Mouse (Mus musculus): ENCODE results near the gene Mrps26. TPM values are rescaled to one million over a fixed set of nuclear protein-coding genes. Genes with fewer than 3 reads are reported as not detected.

Gene Mrps26
- polyA plus RNA-seq, 1 experiment from 2014 or later, result 103 TPM

DNA sequence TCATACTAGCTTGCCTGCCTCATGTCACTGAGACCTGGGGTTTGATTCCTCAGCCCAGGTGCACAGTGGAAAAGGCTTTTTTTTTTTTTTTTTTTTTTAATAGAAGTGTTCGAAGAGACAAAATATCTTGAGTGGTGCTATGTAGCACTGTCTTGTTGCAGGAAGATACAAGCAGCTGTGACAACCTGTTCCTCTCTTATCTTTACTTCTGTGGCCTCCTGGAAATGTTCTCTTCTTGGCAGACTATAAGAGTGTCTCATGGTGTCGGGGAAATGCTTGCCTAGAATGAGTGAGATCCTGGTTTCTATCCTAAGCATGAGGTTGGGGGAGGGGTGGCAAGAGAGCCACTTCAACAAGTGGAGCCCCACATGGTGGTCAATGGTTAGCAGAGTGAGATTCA is 24.8 kb downstream of the Mrps26 start:
- no peak for TF ChIP-seq CTCF (IDR thresholded peaks at IDR 0.05; ENCODE audit: low read depth)
- H3K27ac ChIP-seq, result no peak overlapping the region
- no peaks in the 10 kb centered on the region for H3K9me3 ChIP-seq (replicated peaks; ENCODE audit: low read length)
- no peak overlapping the region for H3K4me3 ChIP-seq (replicated peaks; ENCODE audit: low read depth, low read length)
- no peaks in the 10 kb centered on the region for H3K27me3 ChIP-seq (ENCODE audit: insufficient read depth, low read length)
- DNase-seq (ENCODE audit: low spot score) (no peak), ATAC-seq (replicated peaks; ENCODE audit: low FRiP score, low read depth) (no peak)
- H3K9ac ChIP-seq (ENCODE audit: low read depth, low read length), result no peak overlapping the region
- no peak overlapping the region for H3K4me2 ChIP-seq (ENCODE audit: low read length)
- no peaks in the 10 kb centered on the region for H3K4me1 ChIP-seq (replicated peaks; ENCODE audit: insufficient read depth, low read length)
- 82% methylated on average over 2 of the region's 2 CpGs for WGBS
- peaks cover 9% of the 10 kb centered on the region for H3K36me3 ChIP-seq (ENCODE audit: insufficient read depth, low read length)

DNA sequence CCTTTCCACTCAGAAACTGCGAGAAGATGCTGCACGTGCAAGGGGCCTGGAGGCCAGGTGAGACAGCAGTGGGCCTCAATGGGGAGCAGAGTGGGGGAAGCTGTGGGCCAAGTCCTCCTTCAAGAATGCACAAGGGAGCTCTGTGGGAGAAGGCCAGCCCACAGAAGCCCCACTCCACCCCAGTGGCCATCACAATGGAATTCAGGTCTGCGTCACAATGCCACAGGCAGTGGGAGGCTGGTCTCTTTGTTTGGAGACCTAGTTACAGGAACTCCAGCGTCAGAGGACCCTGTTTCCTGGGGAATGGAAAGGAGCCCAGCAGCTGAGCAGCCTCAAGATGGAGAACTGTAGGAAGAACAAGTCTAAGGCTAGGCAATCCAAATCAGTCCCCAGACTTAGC is 25.6 kb downstream of the Mrps26 start:
- no peak overlapping the region for H3K4me3 ChIP-seq (replicated peaks; ENCODE audit: low read depth, low read length)
- 68% methylated on average over 4 of the region's 4 CpGs for WGBS
- H3K27ac ChIP-seq, result no peak overlapping the region
- no peak for ATAC-seq (replicated peaks; ENCODE audit: low FRiP score, low read depth)
- peaks cover 9% of the 10 kb centered on the region for H3K36me3 ChIP-seq (ENCODE audit: insufficient read depth, low read length)
- H3K4me1 ChIP-seq (replicated peaks; ENCODE audit: insufficient read depth, low read length), result no peaks in the 10 kb centered on the region
- no peak overlapping the region for H3K4me2 ChIP-seq (ENCODE audit: low read length)
- TF ChIP-seq CTCF (IDR thresholded peaks at IDR 0.05; ENCODE audit: low read depth), result no peak
- H3K9me3 ChIP-seq (replicated peaks; ENCODE audit: low read length), result no peaks in the 10 kb centered on the region
- DNase-seq (ENCODE audit: low spot score), result no peak
- no peak overlapping the region for H3K9ac ChIP-seq (ENCODE audit: low read depth, low read length)
- H3K27me3 ChIP-seq (ENCODE audit: insufficient read depth, low read length), result no peaks in the 10 kb centered on the region

DNA sequence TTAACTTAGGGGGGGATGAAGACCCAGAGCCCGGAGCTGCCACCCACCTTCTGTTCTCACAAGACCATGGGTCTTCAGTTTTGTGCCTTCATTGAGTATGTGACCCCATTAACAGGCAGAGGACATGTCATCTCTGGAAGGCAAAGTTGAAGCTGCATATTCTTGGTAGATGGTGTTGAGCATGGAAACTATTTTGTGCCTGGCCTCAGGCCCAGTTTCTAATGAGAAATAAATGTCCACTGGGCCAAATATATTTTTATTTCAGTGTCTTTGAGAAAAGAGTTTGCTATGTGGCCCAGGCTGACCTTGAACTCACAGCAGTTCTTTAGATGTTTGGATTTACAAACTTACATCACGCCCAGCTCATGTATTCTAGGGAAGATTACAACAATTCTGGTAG is 26.2 kb downstream of the Mrps26 start:
- no peak for ATAC-seq (replicated peaks; ENCODE audit: low FRiP score, low read depth)
- WGBS, result 90% methylated on average over 2 of the region's 2 CpGs
- no peak overlapping the region for H3K4me2 ChIP-seq (ENCODE audit: low read length)
- no peaks in the 10 kb centered on the region for H3K27me3 ChIP-seq (ENCODE audit: insufficient read depth, low read length)
- peaks cover 9% of the 10 kb centered on the region for H3K36me3 ChIP-seq (ENCODE audit: insufficient read depth, low read length)
- H3K4me3 ChIP-seq (replicated peaks; ENCODE audit: low read depth, low read length), result no peak overlapping the region
- DNase-seq (ENCODE audit: low spot score), result no peak
- H3K9me3 ChIP-seq (replicated peaks; ENCODE audit: low read length), result no peaks in the 10 kb centered on the region
- H3K4me1 ChIP-seq (replicated peaks; ENCODE audit: insufficient read depth, low read length), result no peaks in the 10 kb centered on the region
- TF ChIP-seq CTCF (IDR thresholded peaks at IDR 0.05; ENCODE audit: low read depth), result no peak
- H3K27ac ChIP-seq, result no peak overlapping the region
- H3K9ac ChIP-seq (ENCODE audit: low read depth, low read length), result no peak overlapping the region

DNA sequence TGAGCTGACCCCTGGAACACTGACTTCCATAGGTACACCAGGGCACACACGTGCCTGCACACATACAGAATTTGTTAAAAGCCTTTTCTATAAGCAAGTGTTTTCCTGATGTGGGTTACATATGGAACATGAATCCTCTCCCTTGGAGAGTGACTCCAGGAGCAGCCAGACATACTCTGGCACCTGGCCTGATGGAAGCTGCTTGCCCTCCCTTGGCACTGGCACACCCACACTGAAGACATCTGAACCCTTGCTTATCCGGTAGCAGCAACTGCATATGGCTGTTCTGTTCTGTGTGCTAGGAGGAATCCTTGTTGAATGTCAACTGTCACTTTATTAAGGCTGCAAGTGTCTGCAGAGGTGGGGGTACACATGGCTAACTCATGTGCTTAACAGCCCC is 27.5 kb downstream of the Mrps26 start:
- no peak overlapping the region for H3K27ac ChIP-seq
- no peak overlapping the region for H3K4me3 ChIP-seq (replicated peaks; ENCODE audit: low read depth, low read length)
- ATAC-seq (replicated peaks; ENCODE audit: low FRiP score, low read depth), result no peak
- H3K9me3 ChIP-seq (replicated peaks; ENCODE audit: low read length), result no peaks in the 10 kb centered on the region
- H3K4me2 ChIP-seq (ENCODE audit: low read length), result no peak overlapping the region
- no peak for DNase-seq (ENCODE audit: low spot score)
- H3K9ac ChIP-seq (ENCODE audit: low read depth, low read length), result no peak overlapping the region
- H3K4me1 ChIP-seq (replicated peaks; ENCODE audit: insufficient read depth, low read length), result no peaks in the 10 kb centered on the region
- TF ChIP-seq CTCF (IDR thresholded peaks at IDR 0.05; ENCODE audit: low read depth), result no peak
- WGBS, result 80% methylated on average over 2 of the region's 2 CpGs
- H3K36me3 ChIP-seq (ENCODE audit: insufficient read depth, low read length), result peaks cover 12% of the 10 kb centered on the region
- H3K27me3 ChIP-seq (ENCODE audit: insufficient read depth, low read length), result no peaks in the 10 kb centered on the region

DNA sequence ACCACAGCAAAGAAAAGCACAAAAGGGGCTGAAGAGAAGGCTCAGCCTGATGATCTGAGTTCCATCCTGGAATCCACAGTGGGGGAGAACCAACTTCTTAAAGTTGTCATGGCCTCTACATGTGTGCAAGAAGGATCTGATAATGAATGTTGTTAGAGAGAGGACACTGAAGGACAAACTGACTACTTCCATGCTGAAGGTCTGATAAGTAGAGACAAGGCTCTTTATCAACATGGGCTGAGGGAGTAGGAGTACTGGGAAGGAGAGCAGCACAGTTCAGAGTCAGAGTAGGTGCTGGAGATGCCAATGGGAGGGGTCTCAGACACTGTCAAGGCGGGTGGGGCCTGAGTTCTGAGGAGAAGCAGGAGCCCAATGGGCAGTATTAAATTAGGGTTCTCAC is 32.1 kb downstream of the Mrps26 start:
- Histone ChIP-seq H3K9ac (ENCODE audit: low read depth, low read length) (no peak overlapping the region), H3K4me3 (replicated peaks; ENCODE audit: low read depth, low read length) (no peak overlapping the region), H3K27ac (no peak overlapping the region), H3K36me3 (ENCODE audit: insufficient read depth, low read length) (peaks cover 35% of the 10 kb centered on the region), H3K4me1 (replicated peaks; ENCODE audit: insufficient read depth, low read length) (no peaks in the 10 kb centered on the region), H3K27me3 (ENCODE audit: insufficient read depth, low read length) (no peaks in the 10 kb centered on the region), H3K9me3 (replicated peaks; ENCODE audit: low read length) (no peaks in the 10 kb centered on the region), H3K4me2 (ENCODE audit: low read length) (no peak overlapping the region)
- no peak for DNase-seq (ENCODE audit: low spot score)
- TF ChIP-seq CTCF (IDR thresholded peaks at IDR 0.05; ENCODE audit: low read depth), result no peak
- WGBS, result 91% methylated on average over 1 of the region's 1 CpGs
- no peak for ATAC-seq (replicated peaks; ENCODE audit: low FRiP score, low read depth)

DNA sequence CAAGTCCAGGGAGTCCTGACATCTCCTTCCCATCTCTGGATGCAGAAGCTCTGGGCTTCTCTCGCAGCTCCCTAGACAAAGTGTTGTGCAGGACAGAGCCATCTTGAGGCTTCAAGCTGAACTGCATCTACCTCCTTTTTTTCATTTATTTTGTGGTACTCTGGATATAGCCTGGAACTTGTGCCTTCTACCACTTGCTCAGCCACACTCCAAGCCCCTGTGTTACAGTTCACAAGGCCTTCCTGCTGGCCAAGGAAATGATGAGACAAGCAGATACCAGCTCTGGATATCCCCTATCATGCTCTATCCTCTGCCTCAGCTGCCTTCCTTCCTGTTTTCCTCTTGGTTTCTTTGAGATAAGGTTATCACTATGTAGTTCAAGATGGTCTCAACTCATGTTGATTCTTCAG is 34.1 kb downstream of the Mrps26 start:
- no peak overlapping the region for H3K4me3 ChIP-seq (replicated peaks; ENCODE audit: low read depth, low read length)
- ATAC-seq (replicated peaks; ENCODE audit: low FRiP score, low read depth) (no peak), DNase-seq (ENCODE audit: low spot score) (peak; percentile 78)
- no peaks in the 10 kb centered on the region for H3K9me3 ChIP-seq (replicated peaks; ENCODE audit: low read length)
- no peak overlapping the region for H3K4me2 ChIP-seq (ENCODE audit: low read length)
- no peak overlapping the region for H3K27ac ChIP-seq
- H3K36me3 ChIP-seq (ENCODE audit: insufficient read depth, low read length), result peaks cover 35% of the 10 kb centered on the region
- no peaks in the 10 kb centered on the region for H3K4me1 ChIP-seq (replicated peaks; ENCODE audit: insufficient read depth, low read length)
- WGBS, result 8% methylated on average over 1 of the region's 1 CpGs
- H3K9ac ChIP-seq (ENCODE audit: low read depth, low read length), result no peak overlapping the region
- TF ChIP-seq CTCF (IDR thresholded peaks at IDR 0.05; ENCODE audit: low read depth), result peak; percentile 73
- no peaks in the 10 kb centered on the region for H3K27me3 ChIP-seq (ENCODE audit: insufficient read depth, low read length)

DNA sequence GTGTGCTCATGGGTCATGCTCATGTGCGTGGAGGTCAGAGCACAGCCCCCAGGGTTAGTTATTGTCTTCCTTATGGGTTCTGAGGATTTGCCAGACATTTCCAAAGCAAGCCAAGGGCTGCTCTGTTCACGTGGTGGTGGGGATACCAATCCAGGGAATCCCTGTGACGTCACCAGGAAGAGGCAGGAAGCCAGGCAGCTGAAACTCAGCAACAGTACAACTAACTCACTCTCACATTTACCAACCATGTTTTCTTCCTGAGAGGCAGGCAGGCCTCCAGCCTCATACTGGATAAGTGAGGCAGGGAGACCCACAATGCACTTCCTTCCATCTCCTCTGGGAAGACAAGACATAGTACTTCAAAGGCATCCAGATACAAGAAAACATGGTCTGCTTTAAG is 34.9 kb downstream of the Mrps26 start:
- H3K4me3 ChIP-seq (replicated peaks; ENCODE audit: low read depth, low read length), result no peak overlapping the region
- 82% methylated on average over 3 of the region's 3 CpGs for WGBS
- DNase-seq (ENCODE audit: low spot score) (no peak), ATAC-seq (replicated peaks; ENCODE audit: low FRiP score, low read depth) (no peak)
- H3K27me3 ChIP-seq (ENCODE audit: insufficient read depth, low read length), result no peaks in the 10 kb centered on the region
- TF ChIP-seq CTCF (IDR thresholded peaks at IDR 0.05; ENCODE audit: low read depth), result no peak
- H3K27ac ChIP-seq, result no peak overlapping the region
- peaks cover 39% of the 10 kb centered on the region for H3K36me3 ChIP-seq (ENCODE audit: insufficient read depth, low read length)
- no peaks in the 10 kb centered on the region for H3K4me1 ChIP-seq (replicated peaks; ENCODE audit: insufficient read depth, low read length)
- no peak overlapping the region for H3K4me2 ChIP-seq (ENCODE audit: low read length)
- H3K9ac ChIP-seq (ENCODE audit: low read depth, low read length), result no peak overlapping the region
- no peaks in the 10 kb centered on the region for H3K9me3 ChIP-seq (replicated peaks; ENCODE audit: low read length)

All from kidney, postnatal 0 days (tissue).